Mouse (Mus musculus): Measurements from ENCODE around the gene Inpp5f.
"Not testable (repeated sequence)": the region's sequence is repeated elsewhere in the genome, so short reads cannot be mapped to it uniquely, and the experiment has no call there.

Inpp5f gene

GRCm38 (mm10) chr7:128664861-128665377, 53.8 kb downstream of the Inpp5f start:
- DNase-seq (ENCODE audit: low read depth) = no peak

GRCm38 (mm10) chr7:128667788-128668187, 56.7 kb downstream of the Inpp5f start:
- no peak for DNase-seq (ENCODE audit: low read depth)

GRCm38 (mm10) chr7:128668831-128669230, 57.7 kb downstream of the Inpp5f start:
- no peak for DNase-seq (ENCODE audit: low read depth)

- peak; percentile 41 for DNase-seq (ENCODE audit: low read depth)
These were observed 60.8 kb downstream of the Inpp5f start for GRCm38 (mm10) chr7:128671952-128672351.

- peak; percentile 73 for DNase-seq (ENCODE audit: low read depth)
These were observed 61.4 kb downstream of the Inpp5f start for GRCm38 (mm10) chr7:128672408-128673010.

GRCm38 (mm10) chr7:128678546-128678945, 67.4 kb downstream of the Inpp5f start:
- DNase-seq (ENCODE audit: low read depth) = no peak

- DNase-seq (ENCODE audit: low read depth) = peak; percentile 33
These were observed 76.9 kb downstream of the Inpp5f start for GRCm38 (mm10) chr7:128687821-128688564.

- no peak for DNase-seq (ENCODE audit: low read depth)
These were observed 78.2 kb downstream of the Inpp5f start for GRCm38 (mm10) chr7:128689347-128689746.

GRCm38 (mm10) chr7:128690070-128690469, 78.9 kb downstream of the Inpp5f start:
- DNase-seq (ENCODE audit: low read depth) = peak; percentile 87

GRCm38 (mm10) chr7:128690796-128691195, 79.7 kb downstream of the Inpp5f start:
- DNase-seq (ENCODE audit: low read depth) = no peak

GRCm38 (mm10) chr7:128692163-128692562, 81.0 kb downstream of the Inpp5f start:
- no peak for DNase-seq (ENCODE audit: low read depth)

GRCm38 (mm10) chr7:128694848-128695247, 83.7 kb downstream of the Inpp5f start:
- DNase-seq (ENCODE audit: low read depth) = no peak

- DNase-seq (ENCODE audit: low read depth) = not testable (repeated sequence)
These were observed 88.8 kb downstream of the Inpp5f start for GRCm38 (mm10) chr7:128699959-128700358.

- DNase-seq (ENCODE audit: low read depth) = peak; percentile 35
These were observed 94.6 kb downstream of the Inpp5f start for GRCm38 (mm10) chr7:128705735-128706134.

GRCm38 (mm10) chr7:128717991-128718390, 106.9 kb downstream of the Inpp5f start:
- no peak for DNase-seq (ENCODE audit: low read depth)

GRCm38 (mm10) chr7:128724761-128725160, 113.6 kb downstream of the Inpp5f start:
- DNase-seq (ENCODE audit: low read depth) = peak; percentile 76

- DNase-seq (ENCODE audit: low read depth) = no peak
These were observed 114.1 kb downstream of the Inpp5f start for GRCm38 (mm10) chr7:128725189-128725588.

GRCm38 (mm10) chr7:128726999-128727398, 115.9 kb downstream of the Inpp5f start:
- no peak for DNase-seq (ENCODE audit: low read depth)

- no peak for DNase-seq (ENCODE audit: low read depth)
These were observed 116.6 kb downstream of the Inpp5f start for GRCm38 (mm10) chr7:128727701-128728100.

- DNase-seq (ENCODE audit: low read depth) = no peak
These were observed 117.6 kb downstream of the Inpp5f start for GRCm38 (mm10) chr7:128728738-128729137.

- no peak for DNase-seq (ENCODE audit: low read depth)
These were observed 120.5 kb downstream of the Inpp5f start for GRCm38 (mm10) chr7:128731585-128731984.

- no peak for DNase-seq (ENCODE audit: low read depth)
These were observed 126.9 kb downstream of the Inpp5f start for GRCm38 (mm10) chr7:128738041-128738440.

- DNase-seq (ENCODE audit: low read depth) = no peak
These were observed 128.0 kb downstream of the Inpp5f start for GRCm38 (mm10) chr7:128739116-128739461.
